Mouse (Mus musculus) neural tube, embryonic 15.5 days (tissue): ENCODE data around the gene Crybb3. TPM values are rescaled to one million over a fixed set of nuclear protein-coding genes. Genes with fewer than 3 reads are reported as not detected.

Experiments
- ATAC-seq: fragments of 200-750 bp; cut with Nextera tagmentation; 2 replicates; pipeline ENCODE4 v1.8.0; 2017; ENCODE audit warnings: mild to moderate bottlenecking, moderate TSS enrichment, moderate library complexity; ENCODE audit not compliant: low FRiP score
- H3K27ac ChIP-seq: fragments of 300-500 bp; sonication (generic); replicated peaks from 2 replicates; pipeline ENCODE4 v1.5.1; 2015; ENCODE audit warnings: mild to moderate bottlenecking, inconsistent platforms
- H3K27me3 ChIP-seq: fragments of 300-500 bp; sonication (generic); replicated peaks from 2 replicates; pipeline ENCODE4 v1.6.1; 2015; ENCODE audit warnings: inconsistent platforms
- H3K36me3 ChIP-seq: fragments of 300-500 bp; sonication (generic); 2 replicates; pipeline ENCODE4 v1.6.1; 2015; ENCODE audit warnings: inconsistent platforms
- H3K4me1 ChIP-seq: fragments of 300-500 bp; sonication (generic); 2 replicates; pipeline ENCODE4 v1.6.1; 2015; ENCODE audit warnings: inconsistent platforms
- H3K4me2 ChIP-seq: fragments of 300-500 bp; sonication (generic); 2 replicates; pipeline ENCODE4 v1.6.1; 2015; ENCODE audit warnings: inconsistent platforms, mild to moderate bottlenecking, moderate library complexity
- H3K4me3 ChIP-seq: fragments of 300-500 bp; sonication (generic); replicated peaks from 2 replicates; pipeline ENCODE4 v1.5.1; 2015; ENCODE audit warnings: mild to moderate bottlenecking, inconsistent platforms
- H3K9ac ChIP-seq: fragments of 300-500 bp; sonication (generic); replicated peaks from 2 replicates; pipeline ENCODE4 v1.6.1; 2015; ENCODE audit warnings: mild to moderate bottlenecking, inconsistent platforms
- H3K9me3 ChIP-seq: fragments of 300-500 bp; sonication (generic); replicated peaks from 2 replicates; pipeline ENCODE4 v1.6.1; 2016; ENCODE audit warnings: inconsistent platforms
- WGBS: fragments of 180-500 bp; shearing (Covaris S2); methylation state at CpG from one replicate; pipeline ENCODE4 v1.1.7; 2015; ENCODE audit warnings: mixed read lengths; 5-methylcytosine and 5-hydroxymethylcytosine counted together
- polyA plus RNA-seq: library from polyadenylated mRNA; unstranded; fragments of >200 nt; fragmentation: Nextera tagmentation; extraction: Ambion mirVana; gene quantifications from 2 replicates; pipeline ENCODE4 v1.2.1, GENCODE M21; 2015

Crybb3 gene
- polyA plus RNA-seq, 1 experiment from 2014 or later, result 1.5 TPM

GRCm38 (mm10) chr5:113043531-113043930 lies 37.9 kb downstream of the Crybb3 start:
- WGBS, result 54% methylated on average over 8 of the region's 8 CpGs
- no peak overlapping the region for H3K9ac ChIP-seq
- no peak for ATAC-seq
- peaks cover 19% of the 10 kb centered on the region for H3K4me1 ChIP-seq
- H3K4me2 ChIP-seq, result no peak overlapping the region
- no peaks in the 10 kb centered on the region for H3K27me3 ChIP-seq
- no peaks in the 10 kb centered on the region for H3K9me3 ChIP-seq
- no peaks in the 10 kb centered on the region for H3K36me3 ChIP-seq
- H3K27ac ChIP-seq, result no peak overlapping the region
- no peak overlapping the region for H3K4me3 ChIP-seq

DNA sequence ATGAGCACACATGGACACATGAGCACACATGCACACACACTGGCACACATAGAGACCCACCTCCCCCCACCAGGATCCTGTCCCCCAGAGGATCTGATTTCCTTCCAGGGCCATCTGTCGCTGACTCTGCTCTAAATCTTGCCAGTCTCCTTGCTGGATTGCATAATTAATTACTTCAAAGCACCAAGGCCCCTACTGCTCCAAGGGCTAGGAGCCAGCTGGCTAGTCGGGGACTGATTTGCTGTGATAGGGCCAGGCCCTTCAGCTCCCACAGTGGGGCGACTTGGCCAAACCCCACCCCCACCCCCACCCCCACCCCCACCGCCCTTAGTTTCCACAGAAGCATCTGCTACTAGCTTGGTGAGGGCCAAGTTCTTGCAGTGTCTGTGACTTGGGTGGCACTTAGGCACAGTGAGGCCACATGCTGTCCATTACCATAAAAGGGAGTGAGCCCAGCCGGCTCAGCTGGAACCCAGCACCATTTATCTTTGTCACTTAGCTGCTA lies 39.8 kb downstream of the Crybb3 start:
- WGBS, result 3% methylated on average over 5 of the region's 5 CpGs
- ATAC-seq, result peak; percentile 88
- Histone ChIP-seq H3K9ac (no peak overlapping the region), H3K27ac (peak overlapping the region; percentile 58), H3K27me3 (no peaks in the 10 kb centered on the region), H3K4me3 (no peak overlapping the region), H3K36me3 (no peaks in the 10 kb centered on the region), H3K4me1 (peaks cover 19% of the 10 kb centered on the region), H3K4me2 (no peak overlapping the region), H3K9me3 (no peaks in the 10 kb centered on the region)

DNA sequence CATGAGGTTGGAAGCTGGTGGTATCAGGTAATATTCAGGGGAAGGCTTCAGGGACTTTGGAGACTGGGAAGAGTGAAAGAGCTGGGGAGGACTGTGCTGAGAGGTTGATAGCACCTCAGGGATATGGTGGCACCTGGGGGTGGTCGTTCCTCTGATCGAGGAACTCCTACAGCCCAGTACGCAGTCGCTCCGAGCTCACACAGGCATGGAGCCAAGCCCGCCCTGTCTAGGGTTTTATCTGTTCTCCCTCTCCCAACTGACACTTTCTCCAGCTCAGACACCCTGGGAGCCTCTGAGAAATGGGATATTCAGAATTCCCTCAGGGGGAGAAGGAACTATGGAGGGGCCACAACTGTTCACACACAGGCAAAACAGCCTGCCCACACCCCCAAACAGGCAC lies 40.6 kb downstream of the Crybb3 start:
- ATAC-seq, result no peak
- 32% methylated on average over 6 of the region's 6 CpGs for WGBS
- Histone ChIP-seq H3K4me3 (no peak overlapping the region), H3K9ac (no peak overlapping the region), H3K4me1 (peaks cover 19% of the 10 kb centered on the region), H3K9me3 (no peaks in the 10 kb centered on the region), H3K27ac (peak overlapping the region; percentile 58; the same call in 1 of the 2 replicates), H3K4me2 (no peak overlapping the region), H3K36me3 (no peaks in the 10 kb centered on the region), H3K27me3 (no peaks in the 10 kb centered on the region)

DNA sequence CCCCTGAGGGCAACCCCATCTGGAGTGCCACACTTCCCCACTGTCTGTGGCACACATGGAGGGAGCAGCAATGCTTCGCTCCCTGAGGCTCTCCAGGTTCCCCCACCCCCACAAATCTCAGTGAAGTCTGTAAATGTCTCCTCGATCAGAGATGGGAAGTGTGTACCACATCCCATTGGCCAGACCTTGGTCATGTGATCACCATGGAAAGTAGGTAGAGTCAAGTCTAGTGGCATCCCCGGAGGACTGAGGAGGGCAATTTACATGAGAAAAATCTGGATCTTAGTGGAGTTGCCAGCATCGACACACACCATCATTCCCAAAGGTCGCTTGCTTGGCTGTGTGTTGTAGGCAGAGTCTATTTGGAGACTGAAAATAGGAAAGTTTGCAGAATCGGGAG lies 42.8 kb downstream of the Crybb3 start:
- Histone ChIP-seq H3K9me3 (no peaks in the 10 kb centered on the region), H3K4me1 (peaks cover 33% of the 10 kb centered on the region), H3K4me3 (no peak overlapping the region), H3K27me3 (no peaks in the 10 kb centered on the region), H3K27ac (no peak overlapping the region), H3K4me2 (no peak overlapping the region), H3K9ac (no peak overlapping the region), H3K36me3 (no peaks in the 10 kb centered on the region)
- no peak for ATAC-seq
- 66% methylated on average over 6 of the region's 6 CpGs for WGBS

DNA sequence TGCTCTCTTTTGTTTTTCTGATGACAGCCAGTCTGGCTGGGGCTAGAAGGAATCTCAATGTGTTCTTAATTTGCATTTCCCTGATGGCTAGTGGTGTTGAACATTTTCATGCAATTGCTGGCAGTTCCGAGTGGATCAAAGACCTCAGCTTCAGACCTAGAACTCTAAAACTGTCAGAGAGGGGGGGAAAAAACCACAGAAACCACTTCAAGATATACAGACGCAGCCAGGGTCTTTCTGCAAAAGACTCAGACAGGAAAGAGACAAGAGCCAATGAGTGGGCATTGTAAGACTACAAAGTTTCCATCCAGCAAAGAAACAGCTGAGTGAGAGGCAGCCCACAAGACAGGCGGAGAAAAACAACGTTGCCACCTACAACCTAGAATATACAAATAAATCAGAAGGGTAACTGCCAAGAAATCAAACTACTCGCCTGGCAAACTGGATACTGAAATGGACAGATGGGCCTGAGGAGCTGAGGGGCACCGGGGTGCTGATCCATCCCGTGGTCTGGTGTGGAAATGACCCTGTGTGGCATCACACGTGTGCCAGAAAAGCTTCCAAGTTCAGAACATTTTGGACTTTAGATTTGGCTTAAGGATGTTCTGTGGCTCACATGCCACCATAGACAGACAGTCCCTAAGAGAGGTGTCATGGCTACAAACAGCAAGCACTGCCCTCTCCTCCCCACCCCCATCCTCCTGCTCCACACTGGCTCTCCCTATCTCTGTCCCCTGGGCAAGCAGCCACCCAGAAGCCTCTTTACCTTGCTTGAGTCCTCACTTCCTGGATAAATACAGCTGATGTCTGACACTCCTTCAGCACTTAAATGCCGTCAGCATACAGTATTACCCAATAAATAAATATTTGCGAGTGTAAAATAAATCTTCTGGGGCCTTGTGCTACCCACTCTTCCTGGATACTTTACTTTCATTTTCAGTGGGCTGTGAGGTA lies 46.0 kb downstream of the Crybb3 start:
- Histone ChIP-seq H3K4me3 (no peak overlapping the region), H3K4me2 (no peak overlapping the region), H3K36me3 (no peaks in the 10 kb centered on the region), H3K4me1 (peaks cover 23% of the 10 kb centered on the region), H3K27ac (peak overlapping the region; percentile 18; the same call in 1 of the 2 replicates), H3K9me3 (no peaks in the 10 kb centered on the region), H3K9ac (no peak overlapping the region), H3K27me3 (no peaks in the 10 kb centered on the region)
- WGBS, result 55% methylated on average over 10 of the region's 10 CpGs
- ATAC-seq, result no peak

GRCm38 (mm10) chr5:113031201-113031754 lies 50.1 kb downstream of the Crybb3 start:
- Histone ChIP-seq H3K27me3 (no peaks in the 10 kb centered on the region), H3K9me3 (no peaks in the 10 kb centered on the region), H3K4me3 (no peak overlapping the region), H3K4me1 (peaks cover 23% of the 10 kb centered on the region), H3K27ac (no peak overlapping the region), H3K9ac (no peak overlapping the region), H3K36me3 (no peaks in the 10 kb centered on the region), H3K4me2 (no peak overlapping the region)
- ATAC-seq, result no peak
- 45% methylated on average over 15 of the region's 15 CpGs for WGBS

DNA sequence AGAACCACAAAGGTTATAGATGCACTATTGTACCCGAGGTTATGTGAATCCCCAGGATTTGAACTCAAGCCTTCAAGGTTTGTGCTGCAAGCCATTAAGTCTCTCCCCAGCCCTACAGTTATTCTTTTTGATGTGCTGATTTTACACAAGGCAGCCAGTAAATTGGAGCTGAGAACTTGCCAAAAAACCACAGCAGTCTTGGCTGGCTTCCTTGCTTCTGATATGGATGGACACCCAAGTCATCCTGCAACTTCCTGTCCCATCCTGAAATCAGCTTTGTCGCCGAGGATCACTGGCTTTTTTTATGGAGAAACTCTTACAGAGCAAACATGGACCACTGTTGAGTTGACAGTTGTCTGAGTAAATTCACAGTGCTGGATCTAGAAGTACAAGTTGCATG lies 51.3 kb downstream of the Crybb3 start:
- no peak overlapping the region for H3K4me2 ChIP-seq
- no peaks in the 10 kb centered on the region for H3K9me3 ChIP-seq
- no peak overlapping the region for H3K4me3 ChIP-seq
- H3K27me3 ChIP-seq, result no peaks in the 10 kb centered on the region
- no peak overlapping the region for H3K9ac ChIP-seq
- peaks cover 22% of the 10 kb centered on the region for H3K4me1 ChIP-seq
- WGBS, result 81% methylated on average over 3 of the region's 3 CpGs
- no peak for ATAC-seq
- no peak overlapping the region for H3K27ac ChIP-seq
- H3K36me3 ChIP-seq, result no peaks in the 10 kb centered on the region

DNA sequence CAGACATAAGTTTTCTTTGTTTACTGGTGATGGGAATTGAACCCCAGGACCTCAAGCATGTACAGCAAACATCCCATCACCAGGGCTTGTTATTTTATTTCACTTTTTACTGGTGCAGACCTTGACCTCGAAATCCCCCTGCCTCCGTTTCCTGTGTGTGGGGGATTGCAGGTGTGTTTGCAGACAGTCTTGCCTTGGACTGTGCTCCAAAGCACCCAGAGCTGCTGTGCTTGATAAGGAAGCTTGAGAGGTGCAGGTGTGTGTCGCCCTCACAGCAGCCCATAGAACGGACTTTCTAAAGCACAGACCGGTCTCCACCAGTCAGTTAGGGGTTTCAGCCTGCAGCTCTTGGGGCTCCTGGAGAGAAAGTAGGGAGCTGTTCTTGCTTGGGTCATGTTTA lies 54.7 kb downstream of the Crybb3 start:
- Histone ChIP-seq H3K4me3 (no peak overlapping the region), H3K9ac (no peak overlapping the region), H3K27ac (no peak overlapping the region), H3K36me3 (no peaks in the 10 kb centered on the region), H3K9me3 (no peaks in the 10 kb centered on the region), H3K27me3 (no peaks in the 10 kb centered on the region), H3K4me1 (peaks cover 23% of the 10 kb centered on the region), H3K4me2 (no peak overlapping the region)
- ATAC-seq, result no peak
- 88% methylated on average over 5 of the region's 5 CpGs for WGBS

Other genes with a start within 250 kb of the Crybb3 start
- 1.3 and 1.8 TPM in 2 replicates for gene Myo18b, start 185.2 kb downstream of the Crybb3 start, polyA plus RNA-seq
- gene Grk3, start 65.8 kb downstream of the Crybb3 start, polyA plus RNA-seq, result 22.4 and 23.3 TPM in 2 replicates
- gene Crybb2, start 11.5 kb downstream of the Crybb3 start, polyA plus RNA-seq, result not detected in 2 replicates
- gene 2900026A02Rik, start 139.7 kb upstream of the Crybb3 start, polyA plus RNA-seq, result 3.0 and 5.5 TPM in 2 replicates
- gene Tmem211, start 145.3 kb upstream of the Crybb3 start, polyA plus RNA-seq, result not detected in 2 replicates
- 16.8 and 20.0 TPM in 2 replicates for gene Sgsm1, start 229.2 kb upstream of the Crybb3 start, polyA plus RNA-seq